11 mouse cellular contexts compared by ENCODE assay signal in the genomic region with DNA sequence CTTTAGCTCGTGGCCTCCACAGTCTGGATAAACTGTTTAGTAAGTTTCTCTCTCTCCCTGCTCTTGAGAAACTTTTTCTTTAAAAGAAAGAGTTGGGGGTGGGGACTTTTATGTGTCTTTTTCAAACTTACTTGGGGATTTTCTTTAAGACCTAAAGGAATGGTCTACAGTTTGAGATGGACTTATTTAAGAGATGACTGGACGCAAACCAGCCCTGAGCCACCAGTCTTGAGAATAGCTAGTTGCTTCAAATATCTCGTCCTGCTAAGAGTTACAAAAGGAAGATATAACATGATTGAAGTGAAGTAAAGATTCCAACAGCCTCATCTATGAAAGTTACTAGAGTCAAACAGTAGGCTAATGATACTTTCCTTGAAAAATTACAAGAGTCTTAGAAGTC. TPM values are rescaled to one million over a fixed set of nuclear protein-coding genes. Genes with fewer than 3 reads are reported as not detected.
DNase-seq lines count a peak whose midpoint lies in the region; ATAC-seq lines count a peak whose summit lies in the region.
"Had no signal": no experiment of that assay in that cellular context is flagged by ENCODE, and none has a peak within 500 bp of the region (broad histone marks: within the 10 kb centered on the region; RNA-seq: fewer than 3 reads in every experiment).

No protein-coding gene starts in this region.

- intact Hi-C loops in heart, postnatal 10 days (cut with DNase I), result no loop called here

- peak overlapping the region; percentile 53 for H3K9ac ChIP-seq in heart, embryonic 16.5 days (ENCODE audit: low read length)
- no peak overlapping the region for H3K9ac ChIP-seq in midbrain, embryonic 14.5 days (replicated peaks; ENCODE audit: low read length)
- H3K9ac ChIP-seq in midbrain, embryonic 13.5 days (replicated peaks), result no peak overlapping the region
- H3K9ac ChIP-seq in limb, embryonic 13.5 days, result no peak overlapping the region

- no peaks in the 10 kb centered on the region for H3K36me3 ChIP-seq in heart, embryonic 16.5 days (ENCODE audit: control insufficient read depth, insufficient read depth)
- no peaks in the 10 kb centered on the region for H3K36me3 ChIP-seq in midbrain, embryonic 14.5 days (ENCODE audit: control insufficient read depth, insufficient read depth, low read length)
- no peaks in the 10 kb centered on the region for H3K36me3 ChIP-seq in midbrain, embryonic 13.5 days
- H3K36me3 ChIP-seq in limb, embryonic 13.5 days, result peaks cover 5% of the 10 kb centered on the region

- no peaks in the 10 kb centered on the region for H3K9me3 ChIP-seq in heart, embryonic 16.5 days (replicated peaks; ENCODE audit: control insufficient read depth, low read length)
- no peaks in the 10 kb centered on the region for H3K9me3 ChIP-seq in midbrain, embryonic 14.5 days (ENCODE audit: control insufficient read depth, low read length)
- H3K9me3 ChIP-seq in midbrain, embryonic 13.5 days, result no peaks in the 10 kb centered on the region
- no peaks in the 10 kb centered on the region for H3K9me3 ChIP-seq in limb, embryonic 13.5 days

- no peak for ATAC-seq in heart, embryonic 16.5 days (replicated peaks; ENCODE audit: extremely low read depth, insufficient read depth, low FRiP score)
- ATAC-seq in midbrain, embryonic 14.5 days (ENCODE audit: low FRiP score, low TSS enrichment), result no peak
- ATAC-seq in midbrain, embryonic 13.5 days, result no peak
- ATAC-seq in limb, embryonic 13.5 days (ENCODE audit: low FRiP score, low read depth), result no peak

- H3K4me3 ChIP-seq in heart, embryonic 16.5 days (ENCODE audit: low read length), result peak overlapping the region; percentile 11
- no peak overlapping the region for H3K4me3 ChIP-seq in midbrain, embryonic 14.5 days (replicated peaks; ENCODE audit: low read depth, low read length)
- no peak overlapping the region for H3K4me3 ChIP-seq in midbrain, embryonic 13.5 days (replicated peaks)
- no peak overlapping the region for H3K4me3 ChIP-seq in limb, embryonic 13.5 days

- no peak for DNase-seq in heart, postnatal 10 days
- DNase-seq in midbrain, embryonic 14.5 days, result no peak
- no peak for DNase-seq in adrenal gland, postnatal 4 days (ENCODE audit: low spot score in 2 of 2)
- no peak for DNase-seq in layer of hippocampus, postnatal 36 days
- DNase-seq: adrenal gland, postnatal 25 days; cerebellum, postnatal 14 days; lung, adult 18-20 months; right cerebral cortex, postnatal 4 days had no signal

- H3K4me1 ChIP-seq in heart, embryonic 16.5 days (ENCODE audit: control insufficient read depth, insufficient read depth, low read length), result peaks cover 65% of the 10 kb centered on the region
- peaks cover 32% of the 10 kb centered on the region for H3K4me1 ChIP-seq in midbrain, embryonic 14.5 days (ENCODE audit: control insufficient read depth, insufficient read depth, low read length)
- peaks cover 64% of the 10 kb centered on the region for H3K4me1 ChIP-seq in midbrain, embryonic 13.5 days (replicated peaks)
- H3K4me1 ChIP-seq in limb, embryonic 13.5 days, result peaks cover 72% of the 10 kb centered on the region

- H3K27me3 ChIP-seq in heart, embryonic 16.5 days (ENCODE audit: control insufficient read depth, insufficient read depth, low read length), result no peaks in the 10 kb centered on the region
- H3K27me3 ChIP-seq in midbrain, embryonic 14.5 days (ENCODE audit: control insufficient read depth, insufficient read depth, low read length), result no peaks in the 10 kb centered on the region
- no peaks in the 10 kb centered on the region for H3K27me3 ChIP-seq in midbrain, embryonic 13.5 days
- H3K27me3 ChIP-seq in limb, embryonic 13.5 days, result no peaks in the 10 kb centered on the region

- H3K4me2 ChIP-seq in heart, embryonic 16.5 days (ENCODE audit: low read depth, low read length), result peak overlapping the region; percentile 49
- 0 out of 2 replicates have a peak overlapping the region, but pooled peaks have one; percentile 10 for H3K4me2 ChIP-seq in midbrain, embryonic 14.5 days (ENCODE audit: low read length)
- no peak overlapping the region for H3K4me2 ChIP-seq in midbrain, embryonic 13.5 days (replicated peaks)
- H3K4me2 ChIP-seq in limb, embryonic 13.5 days (replicated peaks), result peak overlapping the region; percentile 22; the same call in 1 of the 2 replicates

- 48% methylated on average over 3 of the region's 3 CpGs for WGBS in heart, embryonic 16.5 days
- WGBS in midbrain, embryonic 14.5 days, result 55% methylated on average over 3 of the region's 3 CpGs
- 59% methylated on average over 3 of the region's 3 CpGs for WGBS in midbrain, embryonic 13.5 days
- WGBS in limb, embryonic 13.5 days, result 61% methylated on average over 3 of the region's 3 CpGs

- H3K27ac ChIP-seq in heart, embryonic 16.5 days (ENCODE audit: low read length), result peak overlapping the region; percentile 58
- no peak overlapping the region for H3K27ac ChIP-seq in midbrain, embryonic 14.5 days (replicated peaks; ENCODE audit: low read depth, low read length)
- H3K27ac ChIP-seq in midbrain, embryonic 13.5 days, result no peak overlapping the region
- no peak overlapping the region for H3K27ac ChIP-seq in limb, embryonic 13.5 days

RNA-seq across cellular contexts. Expression of a gene that starts 4.0 kb away (rescaled TPM):
- polyA plus RNA-seq in heart, embryonic 16.5 days (2015; fragmentation: Nextera tagmentation; extraction: Ambion mirVana), result 41.2 and 41.9 TPM in 2 replicates
- 10 to 100 TPM; 78.9 to 81.0 TPM for total RNA-seq in heart, postnatal 10 days (2021)
- polyA plus RNA-seq in midbrain, embryonic 14.5 days (2014; fragmentation: Nextera tagmentation; extraction: Ambion mirVana), result 19.2 and 25.3 TPM in 2 replicates
- 19.2 and 26.0 TPM in 2 replicates for polyA plus RNA-seq in midbrain, embryonic 13.5 days (2015; fragmentation: Nextera tagmentation; extraction: Ambion mirVana)
- 44.9 and 46.1 TPM in 2 replicates for polyA plus RNA-seq in limb, embryonic 13.5 days (2015; fragmentation: Nextera tagmentation; extraction: Ambion mirVana)
- 10 to 100 TPM; 87.3 to 91.7 TPM for total RNA-seq in adrenal gland, postnatal 4 days (2021)
- 10 to 100 TPM; 49.7 to 52.7 TPM for total RNA-seq in layer of hippocampus, postnatal 36 days (2021)
